Mouse (Mus musculus): ENCODE results near the gene Syt14.

GRCm38 (mm10) chr1:192900913-192901312 is 134.7 kb downstream of the Syt14 start:
- TF ChIP-seq ZC3H11A (IDR thresholded peaks at IDR 0.05; ENCODE audit: borderline replicate concordance, low read depth, low read length) = no peak
- no peak for TF ChIP-seq MAFK (IDR thresholded peaks at IDR 0.05; ENCODE audit: insufficient read depth, low read depth, low read length)
- no peak for TF ChIP-seq HCFC1 (IDR thresholded peaks at IDR 0.05; ENCODE audit: borderline replicate concordance, insufficient read depth, low read length)
- TF ChIP-seq ZNF384 (IDR thresholded peaks at IDR 0.05; ENCODE audit: low read depth, low read length) = no peak

Measured in ES-E14 (cell line).